Mouse (Mus musculus) embryo, embryonic 11.5 days (tissue): Measurements from ENCODE around the gene Serpinb9.
"Not testable (repeated sequence)": the region's sequence is repeated elsewhere in the genome, so short reads cannot be mapped to it uniquely, and the experiment has no call there.

ENCODE experiments used
- DNase-seq: peaks from one replicate; pipeline ENCODE4 v3.0.0-alpha.2; 2012; ENCODE audit warnings: low read depth, low spot score

Serpinb9 gene

DNA sequence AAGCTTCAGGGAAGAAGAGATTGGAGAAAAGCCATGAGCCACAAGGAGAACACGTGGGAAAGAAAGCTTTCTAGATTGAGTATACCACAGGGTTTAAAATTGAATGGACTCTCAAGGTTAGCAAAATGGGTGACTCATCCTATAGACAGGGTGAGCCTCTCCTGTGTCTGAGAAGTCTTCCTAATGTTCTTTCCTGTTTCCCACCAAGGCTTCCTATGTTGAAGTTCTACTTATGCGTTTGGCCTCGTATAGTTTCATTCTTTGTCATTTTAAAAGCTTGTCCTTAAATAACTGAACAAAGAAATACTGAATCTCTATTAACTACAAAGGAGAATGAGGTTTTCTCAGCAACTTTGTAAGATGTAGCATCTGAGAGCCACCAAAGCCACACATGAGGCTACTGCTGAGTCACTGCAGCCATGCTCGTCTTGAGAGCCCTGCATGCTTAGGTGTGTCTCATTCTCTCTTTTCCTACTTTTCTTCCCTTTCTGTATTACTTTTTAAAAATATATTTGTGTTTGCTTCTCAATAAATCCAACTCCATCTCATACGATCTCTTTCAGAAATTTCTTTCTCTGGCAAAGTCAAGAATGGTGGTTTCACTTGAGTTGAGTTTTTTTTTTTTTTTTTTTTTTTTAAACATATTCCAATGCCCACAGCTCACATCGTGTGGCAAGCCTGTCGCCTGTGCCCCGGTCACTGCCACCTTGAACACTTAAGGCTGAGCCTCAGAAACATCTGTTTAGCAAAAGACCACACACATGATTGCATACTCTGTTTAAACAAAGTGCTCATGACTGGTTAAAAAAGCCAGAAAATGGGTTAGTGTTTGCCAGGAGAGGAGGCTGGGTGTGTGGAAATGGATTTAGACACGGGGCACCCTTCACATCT, 718 bp downstream of the Serpinb9 start:
- no peak for DNase-seq

DNA sequence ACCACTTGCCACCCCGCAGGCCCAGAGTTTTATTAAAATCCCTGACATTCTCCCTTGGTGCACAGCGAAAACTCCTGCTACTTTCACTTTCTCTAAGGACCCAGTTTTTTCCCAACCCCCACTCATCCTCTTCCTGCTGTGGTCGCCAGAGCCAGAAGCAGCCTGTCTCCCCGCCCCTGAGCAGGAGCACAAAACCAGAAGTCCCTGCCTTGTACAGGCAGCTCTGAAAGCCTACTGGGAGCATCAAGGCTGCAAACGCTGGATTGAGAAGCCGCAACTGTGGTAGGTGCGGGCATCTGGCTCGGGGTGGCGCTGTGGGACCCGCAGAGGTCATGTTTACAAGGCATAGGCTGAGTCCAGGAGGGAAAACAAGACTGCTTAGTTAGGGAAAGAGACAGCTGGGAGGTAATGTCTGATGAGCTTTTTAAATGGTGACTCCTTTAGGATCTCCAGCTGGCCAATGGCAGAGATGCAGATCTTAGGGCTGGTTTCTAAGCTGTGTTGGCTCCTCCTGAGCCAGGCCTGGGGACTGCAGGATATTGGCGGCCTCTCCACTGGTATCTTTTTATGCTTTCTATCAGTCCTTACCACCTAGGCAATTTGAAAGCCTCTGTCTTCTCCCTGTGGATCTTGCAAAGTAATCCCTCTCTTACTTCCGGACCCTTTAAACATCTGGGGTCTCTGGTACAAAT, 1.5 kb downstream of the Serpinb9 start:
- DNase-seq: peak; percentile 42

DNA sequence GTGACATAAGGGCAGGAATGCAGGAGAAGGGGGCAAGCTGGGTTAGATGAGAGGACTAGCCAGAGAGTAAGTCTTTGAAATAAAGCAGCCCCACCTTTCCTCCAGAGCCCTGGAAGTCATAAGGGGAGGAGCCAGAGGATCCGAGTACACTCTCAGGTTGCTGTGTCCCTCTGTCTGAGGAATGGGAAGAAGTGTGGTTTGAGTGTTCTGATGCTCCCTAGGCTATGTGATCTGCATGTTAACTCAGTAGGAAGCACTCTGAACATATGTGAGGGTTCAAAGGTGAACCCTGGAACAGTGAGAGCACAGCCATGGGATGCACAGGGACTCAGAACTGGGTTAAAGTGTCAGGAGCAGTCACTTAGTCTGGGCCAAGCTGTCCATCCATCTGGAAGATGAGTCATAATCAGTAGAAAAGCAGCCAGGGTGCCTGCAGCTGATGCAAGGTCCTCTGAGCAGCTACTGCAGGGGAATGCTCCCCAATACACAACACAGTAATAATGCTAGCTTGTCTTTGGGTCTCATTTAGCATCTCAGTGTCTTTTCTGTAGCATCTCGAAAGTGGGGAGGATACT, 2.5 kb downstream of the Serpinb9 start:
- DNase-seq: no peak

DNA sequence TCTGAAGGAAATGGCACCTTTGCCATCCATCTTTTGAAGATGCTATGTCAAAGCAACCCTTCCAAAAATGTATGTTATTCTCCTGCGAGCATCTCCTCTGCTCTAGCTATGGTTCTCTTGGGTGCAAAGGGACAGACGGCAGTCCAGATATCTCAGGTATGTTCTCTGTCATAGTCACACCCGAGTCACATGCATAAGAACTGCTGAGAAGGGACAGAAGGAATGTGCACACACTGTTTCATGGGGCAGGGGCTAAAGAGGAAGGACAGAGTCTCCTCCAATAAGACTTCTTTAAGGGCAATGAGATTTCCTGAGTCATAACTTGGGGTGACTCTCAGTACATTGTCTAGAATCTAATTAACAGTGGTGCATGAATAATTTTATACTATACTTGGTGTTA, 3.5 kb downstream of the Serpinb9 start:
- no peak for DNase-seq

DNA sequence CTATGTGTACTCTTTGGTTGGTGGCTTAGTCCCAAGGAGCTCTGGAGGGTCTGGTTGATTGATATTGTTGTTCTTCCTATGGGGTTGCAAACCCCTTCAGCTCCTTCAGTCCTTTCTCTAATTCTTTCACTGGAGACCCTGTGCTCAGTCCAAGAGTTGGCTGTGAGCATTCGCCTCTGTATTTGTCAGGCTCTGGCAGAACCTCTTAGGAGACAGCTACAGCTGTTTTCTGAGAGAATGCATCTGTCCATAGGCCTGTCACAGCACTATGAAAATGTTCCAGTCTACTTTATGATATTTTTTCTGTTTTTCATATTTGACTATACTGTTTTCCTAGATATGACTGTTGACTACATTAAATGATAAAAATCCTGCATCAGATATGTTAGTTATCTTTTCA, 9.3 kb downstream of the Serpinb9 start:
- no peak for DNase-seq

DNA sequence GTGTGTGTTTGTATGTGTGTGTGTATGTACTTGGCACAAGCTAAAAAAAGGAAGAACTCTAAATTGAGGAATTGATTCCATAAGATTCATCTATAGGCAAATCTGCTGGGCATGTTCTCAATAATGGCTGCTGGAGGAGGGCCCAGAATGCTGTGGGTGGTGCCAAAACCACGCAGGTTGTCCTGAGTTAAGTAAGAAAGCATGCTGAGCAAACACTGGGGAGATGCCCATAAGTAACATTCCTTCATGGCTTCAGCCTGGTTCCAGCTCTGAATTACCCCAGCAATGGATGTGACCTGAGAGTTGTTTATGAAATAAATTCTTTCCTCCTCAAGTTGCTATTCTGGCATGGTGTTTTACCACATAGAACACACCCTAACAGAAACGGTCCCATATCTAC, 10.2 kb downstream of the Serpinb9 start:
- no peak for DNase-seq

DNA sequence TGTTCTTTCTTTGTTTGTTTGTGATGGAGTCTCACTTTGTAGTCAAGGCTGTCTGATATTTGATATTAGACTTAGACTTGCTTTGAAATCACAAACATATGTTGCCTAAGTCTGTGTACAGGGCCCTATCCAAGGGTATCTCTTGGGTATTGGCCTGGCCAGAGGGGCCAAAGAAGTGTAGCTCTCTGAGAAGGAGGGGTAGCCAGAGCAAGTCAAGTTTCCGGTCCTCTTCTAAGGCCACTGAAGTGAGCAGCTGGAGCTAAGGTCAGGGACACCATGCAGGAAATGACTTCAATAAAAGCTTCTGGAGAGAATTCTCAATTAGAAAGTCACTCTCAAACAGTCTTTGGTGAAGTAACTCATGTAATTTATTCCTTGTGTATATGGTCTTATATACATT, 19.3 kb downstream of the Serpinb9 start:
- DNase-seq: no peak

DNA sequence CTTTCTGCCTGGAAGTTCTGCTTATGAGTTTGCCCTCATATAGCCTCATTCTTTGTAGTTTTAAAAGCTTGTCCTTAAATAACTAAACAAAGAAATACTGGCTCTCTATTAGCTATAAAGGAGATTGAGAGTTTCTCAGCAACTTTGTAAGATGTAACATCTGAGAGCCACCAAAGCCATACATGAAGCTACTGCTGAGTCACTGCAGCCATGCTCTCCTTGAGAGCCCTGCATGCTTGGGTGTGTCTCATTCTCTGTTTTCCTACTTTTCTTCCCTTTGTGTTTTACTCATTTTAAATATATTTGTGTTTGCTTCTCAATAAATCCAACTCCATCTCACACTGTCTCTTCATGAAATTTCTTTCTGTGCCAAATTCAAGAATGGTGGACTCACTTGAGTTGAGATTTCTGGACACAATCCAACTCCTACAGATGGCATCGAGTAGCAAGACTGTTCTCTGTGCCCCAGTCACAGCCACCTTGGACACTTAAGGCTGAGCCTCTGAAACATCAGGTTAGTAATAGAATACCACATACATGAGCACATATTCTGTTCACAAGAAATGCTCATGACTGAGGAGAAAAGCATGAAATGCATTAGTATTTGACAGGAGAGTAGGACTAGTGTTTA, 23.5 kb downstream of the Serpinb9 start:
- DNase-seq: no peak

DNA sequence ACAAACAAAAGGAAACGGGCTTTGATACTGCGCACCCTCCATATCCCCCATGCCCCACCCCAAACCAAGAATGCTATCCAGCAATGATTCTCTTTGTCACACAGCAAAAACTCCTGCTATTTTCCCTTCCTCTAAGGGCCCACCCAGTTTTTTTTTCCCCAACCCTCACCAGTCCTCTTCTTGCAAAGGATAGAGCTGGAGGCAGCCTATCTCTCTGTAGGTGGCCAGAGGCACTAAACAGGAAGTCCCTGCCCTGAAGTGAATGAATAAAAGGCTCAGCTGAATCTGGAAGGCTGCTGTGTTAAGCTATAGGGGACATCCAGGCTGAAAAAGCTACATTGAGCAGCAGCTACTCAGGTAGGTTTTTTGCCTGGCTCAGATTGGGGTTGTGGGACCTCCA, 24.2 kb downstream of the Serpinb9 start, which contains the start of gene Serpinb9b:
TSS of gene Serpinb9b (plus strand) at position 173 of the 400 bp plus-strand sequence.
- DNase-seq: no peak

DNA sequence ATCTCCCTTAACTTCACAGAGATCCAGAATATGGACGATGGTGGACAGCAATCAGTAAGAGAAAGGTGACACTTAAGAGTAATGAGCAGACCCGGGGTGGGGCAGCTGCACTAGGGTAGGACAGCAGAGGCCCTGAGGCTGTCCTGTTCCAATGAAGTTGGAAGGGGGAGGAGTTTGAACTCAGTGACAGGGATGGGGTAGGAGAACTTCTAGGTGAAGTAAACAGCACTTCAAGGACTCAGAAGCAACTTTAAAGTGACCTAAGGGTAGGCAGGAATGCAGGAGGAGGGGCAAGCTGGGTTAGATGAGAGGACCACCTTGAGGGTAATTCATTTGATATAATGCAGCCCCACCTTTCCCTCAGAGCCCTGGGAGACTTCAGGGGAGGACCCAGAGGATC, 25.1 kb downstream of the Serpinb9 start:
- no peak for DNase-seq

DNA sequence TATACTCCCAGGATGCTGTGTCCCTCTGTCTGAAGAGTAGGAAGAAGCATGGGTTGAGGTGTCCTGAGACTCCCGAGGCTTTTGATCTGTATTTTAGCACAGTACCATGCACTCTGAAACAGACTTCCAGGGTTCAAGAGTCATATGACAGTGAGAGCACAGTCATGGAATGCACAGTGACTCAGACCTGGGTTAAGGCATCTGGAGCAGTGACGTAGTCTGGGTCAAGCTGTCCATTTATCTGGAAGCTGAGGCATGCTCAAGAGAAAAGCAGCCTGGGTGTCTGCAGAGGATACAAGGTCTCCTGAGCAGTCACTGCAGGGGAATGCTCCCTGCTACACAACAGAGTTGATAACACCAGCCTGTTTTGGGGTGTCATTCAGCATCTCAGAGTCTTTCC, 25.5 kb downstream of the Serpinb9 start:
- DNase-seq: no peak

DNA sequence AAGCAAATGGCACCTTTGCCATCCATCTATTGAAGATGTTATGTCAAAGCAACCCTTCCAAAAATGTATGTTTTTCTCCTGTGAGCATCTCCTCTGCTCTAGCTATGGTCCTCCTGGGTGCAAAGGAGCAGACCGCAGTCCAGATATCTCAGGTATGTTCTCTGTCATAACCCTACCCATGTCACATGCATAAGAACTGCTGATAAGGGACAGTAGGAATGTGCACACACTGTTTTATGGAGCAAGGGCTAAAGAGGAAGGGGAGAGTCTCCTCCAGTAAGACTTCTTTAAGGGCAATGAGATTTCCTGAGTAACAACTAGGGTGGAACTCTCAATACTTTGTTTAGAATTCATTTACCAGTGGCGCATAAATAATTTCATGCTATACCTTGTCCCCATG, 26.4 kb downstream of the Serpinb9 start:
- DNase-seq: not testable (repeated sequence)

DNA sequence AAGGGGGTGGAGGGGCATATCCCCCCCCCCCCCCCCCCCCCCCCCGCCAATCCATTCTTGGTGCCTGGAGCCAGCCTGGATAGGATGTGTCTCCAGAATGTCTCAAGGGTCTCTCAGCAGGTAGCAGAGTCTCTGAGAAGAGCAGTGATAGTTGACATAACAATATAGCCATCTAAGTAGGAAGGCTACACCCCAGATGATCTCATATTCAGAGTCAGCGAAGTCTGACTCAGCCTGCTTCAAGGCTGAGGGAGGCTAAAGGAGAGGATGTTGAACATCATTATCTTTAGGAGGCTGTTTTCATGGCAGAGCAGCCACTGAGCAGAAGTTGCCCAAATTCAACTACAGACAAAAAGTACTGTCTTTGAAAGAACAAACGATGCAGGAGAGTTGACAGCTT, 27.2 kb downstream of the Serpinb9 start:
- DNase-seq: no peak

DNA sequence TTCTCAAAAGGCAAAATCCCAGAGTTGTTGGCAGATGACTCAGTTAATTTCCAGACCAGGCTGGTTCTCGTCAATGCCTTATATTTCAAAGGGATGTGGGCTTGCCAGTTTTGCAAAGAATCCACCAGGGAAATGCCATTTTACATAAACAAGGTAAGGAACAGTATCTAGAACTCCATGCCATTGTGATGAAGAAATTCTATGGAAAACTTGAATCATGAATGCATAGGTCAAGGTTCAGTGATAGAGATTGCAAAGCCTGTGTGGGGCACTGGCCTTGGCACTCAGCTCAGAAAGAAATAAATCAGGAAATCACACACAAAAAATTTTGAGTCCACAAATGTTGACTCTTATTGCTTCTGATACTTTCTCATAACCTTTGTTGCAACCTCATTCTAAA, 32.5 kb downstream of the Serpinb9 start:
- no peak for DNase-seq

DNA sequence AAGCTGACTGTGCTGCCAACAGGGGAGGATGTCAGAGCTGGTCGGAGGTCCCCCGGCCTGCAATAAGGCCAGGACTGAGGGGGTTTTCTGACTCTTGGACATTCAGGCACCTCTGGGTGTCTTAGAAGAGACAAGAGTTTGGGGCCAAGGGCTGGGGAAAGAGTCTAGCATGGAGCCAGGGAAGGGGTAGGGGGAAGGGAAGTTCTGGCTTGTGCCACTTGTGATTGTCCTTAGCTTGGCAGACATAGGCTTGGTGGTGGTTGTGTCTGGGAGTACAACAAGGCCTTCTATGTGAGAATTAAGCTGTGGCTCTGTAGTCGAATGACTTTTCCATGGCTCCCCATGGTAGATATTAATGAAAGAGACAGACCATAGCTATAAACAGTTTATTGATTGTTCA, 40.5 kb downstream of the Serpinb9 start:
- DNase-seq: no peak

DNA sequence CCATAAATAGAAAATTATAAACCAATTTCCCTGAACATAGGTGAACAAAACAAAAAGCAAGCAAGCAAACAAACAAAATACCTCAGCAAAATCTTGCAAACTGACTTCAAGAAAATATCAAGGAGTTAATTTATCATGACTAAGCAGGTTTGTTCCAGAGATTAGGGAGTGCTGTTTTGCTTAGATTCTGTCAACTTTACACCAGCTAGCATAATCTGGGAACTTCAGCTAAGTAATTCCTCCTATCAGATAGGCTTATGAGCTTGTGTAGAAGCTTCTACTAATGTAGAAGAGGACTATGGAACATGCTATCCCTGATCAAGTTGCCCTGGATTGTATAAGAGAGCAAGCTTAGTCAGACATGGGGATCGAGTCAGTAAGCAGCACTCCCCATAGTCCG, 44.2 kb downstream of the Serpinb9 start:
- DNase-seq: no peak

DNA sequence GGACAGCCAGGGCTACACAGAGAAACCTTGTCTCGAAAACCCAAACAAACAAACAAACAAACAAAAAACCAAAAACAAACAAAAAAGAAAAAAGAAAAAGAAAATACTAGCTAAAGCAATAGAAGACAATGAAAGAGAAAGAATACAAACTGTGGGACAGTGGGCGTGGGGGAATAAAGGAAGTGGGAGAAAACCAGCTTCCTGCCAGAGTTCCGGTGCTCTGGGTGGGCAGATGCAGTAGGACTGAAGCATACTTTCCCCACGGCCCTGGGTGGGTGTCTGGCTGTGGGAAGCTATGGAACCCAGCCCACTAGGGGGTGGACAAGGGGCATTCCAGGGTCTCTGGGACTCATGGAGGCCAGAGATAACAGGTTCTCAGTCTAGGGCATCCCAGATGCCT, 45.1 kb downstream of the Serpinb9 start:
- DNase-seq: no peak

DNA sequence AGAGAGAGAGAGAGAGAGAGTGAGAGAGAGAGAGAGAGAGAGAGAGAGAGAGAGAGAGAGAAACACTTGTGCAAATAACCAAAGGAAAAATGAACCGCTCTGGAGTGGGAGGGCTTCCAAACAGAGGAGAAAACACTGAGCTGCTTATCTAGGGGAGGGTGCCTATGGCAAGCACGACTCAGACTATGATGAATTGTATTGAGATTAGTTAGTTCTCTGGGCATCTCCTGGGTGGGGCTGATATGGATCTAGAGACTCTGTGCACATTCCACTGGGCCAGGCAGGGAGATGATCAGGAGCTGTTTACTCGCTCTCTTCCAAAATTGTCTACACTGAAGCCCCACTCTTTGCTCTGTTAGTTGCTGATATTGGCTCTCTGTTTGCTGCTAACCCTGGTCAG, 48.6 kb downstream of the Serpinb9 start:
- no peak for DNase-seq

DNA sequence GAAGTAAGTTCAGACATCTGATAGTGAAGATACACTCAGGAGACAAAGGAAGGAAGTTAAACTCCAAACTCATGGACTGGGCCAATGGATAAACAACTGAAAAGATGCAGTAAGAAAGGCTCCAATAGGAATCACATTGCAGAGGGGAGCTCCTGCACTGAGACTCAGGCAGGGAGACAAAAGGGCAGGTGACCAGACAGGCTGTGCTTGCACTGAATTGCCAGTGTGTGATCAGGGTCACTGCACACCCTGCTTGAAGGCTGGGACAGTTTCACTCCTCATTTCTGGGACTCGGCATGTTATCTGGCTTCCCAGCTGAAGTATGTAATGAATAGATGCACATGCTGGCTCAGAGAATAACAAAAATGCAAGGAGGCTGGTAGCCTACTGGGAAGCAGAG, 60.0 kb downstream of the Serpinb9 start:
- no peak for DNase-seq
